Mouse (Mus musculus) heart, embryonic 14.5 days (tissue): ENCODE data around the gene Tppp2. TPM values are rescaled to one million over a fixed set of nuclear protein-coding genes. Genes with fewer than 3 reads are reported as not detected.
"Not testable (repeated sequence)": the region's sequence is repeated elsewhere in the genome, so short reads cannot be mapped to it uniquely, and the experiment has no call there.

Experiments
- ATAC-seq: fragments of 200-750 bp; cut with Nextera tagmentation; 2 replicates; pipeline ENCODE4 v1.8.0; 2017; ENCODE audit warnings: low read depth, moderate TSS enrichment; ENCODE audit not compliant: insufficient number of reproducible peaks, insufficient read depth, low FRiP score
- H3K27ac ChIP-seq, 2 experiments: fragments of 200-500 bp in 1 of 2; fragments of 300-500 bp in 1 of 2; sonication (generic) in 1 of 2; replicated peaks in 1 of 2; 2 replicates each; pipeline ENCODE4 v1.5.1; 2012 to 2014; ENCODE audit warnings: low read depth in 2 of 2, low read length in 2 of 2, control low read depth in 1 of 2, mild to moderate bottlenecking in 1 of 2, mixed read lengths in 1 of 2; ENCODE audit not compliant: control insufficient read depth in 1 of 2, insufficient read depth in 1 of 2
- H3K27me3 ChIP-seq: fragments of 300-500 bp; sonication (generic); 2 replicates; pipeline ENCODE4 v1.6.1; 2014; ENCODE audit warnings: mild to moderate bottlenecking, low read length, control low read depth; ENCODE audit not compliant: control insufficient read depth, insufficient read depth
- H3K36me3 ChIP-seq: fragments of 300-500 bp; sonication (generic); 2 replicates; pipeline ENCODE4 v1.6.1; 2014; ENCODE audit warnings: mild to moderate bottlenecking, control low read depth, low read length, mixed read lengths; ENCODE audit not compliant: control insufficient read depth, insufficient read depth
- H3K4me1 ChIP-seq, 2 experiments: fragments of 200-500 bp in 1 of 2; fragments of 300-500 bp in 1 of 2; sonication (generic) in 1 of 2; 2 replicates each; pipeline ENCODE4 v1.6.1; 2012 to 2014; ENCODE audit warnings: low read length in 2 of 2, control low read depth in 1 of 2, mixed read lengths in 1 of 2; ENCODE audit not compliant: control insufficient read depth in 2 of 2, insufficient read depth in 2 of 2
- H3K4me2 ChIP-seq: fragments of 300-500 bp; sonication (generic); 2 replicates; pipeline ENCODE4 v1.6.1; 2014; ENCODE audit warnings: mild to moderate bottlenecking, low read length
- H3K4me3 ChIP-seq, 2 experiments: fragments of 200-500 bp in 1 of 2; fragments of 300-500 bp in 1 of 2; sonication (generic) in 1 of 2; 2 replicates each; pipeline ENCODE4 v1.5.1; 2012 to 2014; ENCODE audit warnings: low read length in 2 of 2, mild to moderate bottlenecking in 2 of 2, control low read depth in 1 of 2, low read depth in 1 of 2, moderate library complexity in 1 of 2; ENCODE audit not compliant: control insufficient read depth in 1 of 2, insufficient read depth in 1 of 2
- H3K9ac ChIP-seq: fragments of 300-500 bp; sonication (generic); 2 replicates; pipeline ENCODE4 v1.6.1; 2014; ENCODE audit warnings: mild to moderate bottlenecking, low read length
- H3K9me3 ChIP-seq: fragments of 300-500 bp; sonication (generic); 2 replicates; pipeline ENCODE4 v1.6.1; 2016; ENCODE audit warnings: low read length, control low read depth; ENCODE audit not compliant: control insufficient read depth
- WGBS: fragments of 180-500 bp; shearing (Covaris S2); extraction: QIAGEN DNeasy Blood & Tissue Kit; methylation state at CpG from one replicate; pipeline ENCODE4 v1.1.7; 2014; 5-methylcytosine and 5-hydroxymethylcytosine counted together
- polyA plus RNA-seq: library from polyadenylated mRNA; unstranded; fragments of >200 nt; fragmentation: Nextera tagmentation; extraction: Ambion mirVana; gene quantifications from 2 replicates; pipeline ENCODE4 v1.2.1, GENCODE M21; 2014

The Tppp2 gene
- polyA plus RNA-seq, 1 experiment from 2014 or later = not detected

GRCm38 (mm10) chr14:51921759-51922570 is 3.7 kb downstream of the Tppp2 start:
- H3K9ac ChIP-seq = no peak overlapping the region
- no peaks in the 10 kb centered on the region for H3K9me3 ChIP-seq
- peaks cover 15 to 21% of the 10 kb centered on the region in 2 experiments for H3K4me1 ChIP-seq
- 0 out of 2 replicates have a peak, but pooled peaks have one; percentile 47 for ATAC-seq
- no peaks in the 10 kb centered on the region for H3K36me3 ChIP-seq
- no peak overlapping the region for H3K4me3 ChIP-seq
- no peak overlapping the region for H3K4me2 ChIP-seq
- WGBS = 61% methylated on average over 16 of the region's 16 CpGs
- 0 out of 4 replicates have a peak overlapping the region, but pooled peaks of 1 of the 2 experiments have one; percentile 44 for H3K27ac ChIP-seq
- H3K27me3 ChIP-seq = no peaks in the 10 kb centered on the region

DNA sequence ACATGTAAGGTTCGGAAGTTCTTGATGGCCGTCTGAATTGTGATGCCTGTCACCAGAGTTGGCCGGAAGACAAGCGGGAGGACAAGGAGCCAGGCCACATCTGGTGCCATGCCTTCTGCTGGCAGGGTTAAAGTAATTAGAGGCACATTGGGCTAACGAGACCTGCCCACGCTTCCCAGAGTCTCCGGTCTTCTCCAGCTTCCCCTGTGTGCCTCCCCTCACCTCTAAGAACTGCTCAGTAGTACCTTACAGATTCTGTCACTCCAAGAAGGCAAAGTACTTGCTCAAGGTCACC is 4.3 kb downstream of the Tppp2 start, which contains the start of gene Rnase13:
TSS of gene Rnase13 (minus strand) at position 203 of the 295 bp plus-strand sequence.
- peaks cover 15 to 21% of the 10 kb centered on the region in 2 experiments for H3K4me1 ChIP-seq
- H3K27ac ChIP-seq = 0 out of 4 replicates have a peak within 1 kb of the TSS, but pooled peaks of 1 of the 2 experiments have one; percentile 44
- 85% methylated on average over 7 of the region's 7 CpGs for WGBS

GRCm38 (mm10) chr14:51922910-51923309 is 4.7 kb downstream of the Tppp2 start:
- no peak for ATAC-seq
- Histone ChIP-seq H3K36me3 (no peaks in the 10 kb centered on the region), H3K27ac (no peak overlapping the region), H3K4me2 (no peak overlapping the region), H3K4me1 (peaks cover 15 to 21% of the 10 kb centered on the region in 2 experiments), H3K4me3 (no peak overlapping the region), H3K9ac (no peak overlapping the region), H3K27me3 (no peaks in the 10 kb centered on the region), H3K9me3 (no peaks in the 10 kb centered on the region)
- WGBS = 77% methylated on average over 2 of the region's 2 CpGs

More for the DNA sequence above, 4.3 kb downstream of the Tppp2 start, which contains the start of gene Rnase13:
- no peaks in the 10 kb centered on the region for H3K9me3 ChIP-seq
- no peak for ATAC-seq
- H3K36me3 ChIP-seq = no peaks in the 10 kb centered on the region
- H3K4me3 ChIP-seq = no peak within 1 kb of the TSS
- no peak within 1 kb of the TSS for H3K9ac ChIP-seq
- H3K27me3 ChIP-seq = no peaks in the 10 kb centered on the region
- no peak within 1 kb of the TSS for H3K4me2 ChIP-seq

DNA sequence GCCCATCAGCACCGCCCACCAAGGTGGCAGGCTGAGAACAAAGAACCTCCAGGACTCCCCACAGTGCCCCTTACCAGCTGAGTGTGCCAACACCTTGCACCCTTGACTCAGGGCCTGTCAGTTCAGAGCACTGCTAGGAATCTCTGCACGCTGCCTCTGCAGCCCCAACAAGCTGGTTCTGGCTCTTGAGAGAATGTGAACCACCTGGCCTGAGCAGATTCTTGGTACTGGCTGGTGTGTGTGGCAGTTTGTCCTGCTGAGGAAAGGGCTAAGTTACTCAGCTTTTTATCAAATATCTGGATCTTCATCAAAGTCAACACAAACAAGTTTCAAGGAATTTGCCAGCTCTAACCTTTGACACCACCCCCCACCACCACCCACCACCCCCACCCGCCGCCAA is 5.3 kb downstream of the Tppp2 start:
- no peak for ATAC-seq
- 69% methylated on average over 4 of the region's 4 CpGs for WGBS
- H3K9me3 ChIP-seq = no peaks in the 10 kb centered on the region
- H3K4me3 ChIP-seq = no peak overlapping the region
- no peaks in the 10 kb centered on the region for H3K36me3 ChIP-seq
- no peak overlapping the region for H3K9ac ChIP-seq
- H3K4me1 ChIP-seq = peaks cover 15 to 21% of the 10 kb centered on the region in 2 experiments
- H3K4me2 ChIP-seq = no peak overlapping the region
- H3K27ac ChIP-seq = no peak overlapping the region
- no peaks in the 10 kb centered on the region for H3K27me3 ChIP-seq

- not testable (repeated sequence) for H3K4me3 ChIP-seq, ATAC-seq, H3K27me3 ChIP-seq, H3K9ac ChIP-seq, H3K9me3 ChIP-seq, H3K36me3 ChIP-seq, H3K4me2 ChIP-seq, H3K27ac ChIP-seq
- H3K4me1 ChIP-seq = peaks cover 8 to 14% of the 10 kb centered on the region in 2 experiments
- 90% methylated on average over 11 of the region's 11 CpGs for WGBS
These were observed 8.7 kb downstream of the Tppp2 start for GRCm38 (mm10) chr14:51926930-51927329.

DNA sequence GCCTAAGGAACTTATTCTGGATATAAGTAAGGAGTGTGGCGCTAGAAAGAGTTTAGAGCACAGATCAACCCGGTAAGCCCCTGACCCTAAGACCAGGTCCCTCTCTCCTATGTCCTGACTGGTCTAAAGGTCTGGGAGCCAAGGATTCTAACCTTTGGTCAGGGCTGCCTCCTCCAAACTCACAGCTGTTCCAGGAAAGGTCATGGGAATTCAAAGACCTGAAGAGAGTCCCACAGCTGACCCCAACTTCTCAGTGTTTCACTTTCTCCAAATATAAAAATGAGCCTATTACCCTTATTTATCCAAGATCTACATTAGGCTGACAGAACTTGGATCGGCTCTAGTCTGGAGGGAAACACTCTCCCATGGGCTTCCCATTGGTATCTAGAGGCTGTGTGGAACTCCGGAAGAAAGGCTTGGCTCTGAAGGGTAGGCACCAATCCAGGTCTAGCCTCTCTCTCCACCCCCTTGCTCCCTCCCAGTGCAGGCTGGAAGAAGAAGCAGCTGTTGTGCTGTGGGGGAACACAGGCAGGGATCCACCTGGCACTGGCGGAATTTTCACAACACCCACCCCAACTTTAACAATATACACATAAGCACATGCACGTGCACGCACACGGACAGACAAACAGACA is 11.2 kb downstream of the Tppp2 start:
- Histone ChIP-seq H3K27ac (peak overlapping the region in 1 of 2 experiments; percentile 47; a peak in 2 of 4 replicates), H3K9me3 (no peaks in the 10 kb centered on the region), H3K4me1 (no peaks in the 10 kb centered on the region; a peak in 1 of 4 replicates), H3K4me2 (peak overlapping the region; percentile 31; the same call in 1 of the 2 replicates), H3K27me3 (no peaks in the 10 kb centered on the region), H3K9ac (no peak overlapping the region), H3K4me3 (no peak overlapping the region), H3K36me3 (no peaks in the 10 kb centered on the region)
- peak; percentile 44; the same call in 1 of the 2 replicates for ATAC-seq
- WGBS = 68% methylated on average over 8 of the region's 8 CpGs

GRCm38 (mm10) chr14:51929968-51930367 is 11.7 kb downstream of the Tppp2 start:
- Histone ChIP-seq H3K9me3 (no peaks in the 10 kb centered on the region), H3K36me3 (no peaks in the 10 kb centered on the region), H3K27ac (peak overlapping the region in 1 of 2 experiments; percentile 47; a peak in 1 of 4 replicates), H3K27me3 (no peaks in the 10 kb centered on the region), H3K4me1 (no peaks in the 10 kb centered on the region; a peak in 1 of 4 replicates), H3K4me3 (no peak overlapping the region), H3K9ac (no peak overlapping the region), H3K4me2 (peak overlapping the region; percentile 31; the same call in 1 of the 2 replicates)
- WGBS = 64% methylated on average over 9 of the region's 9 CpGs
- ATAC-seq = no peak
